Mouse (Mus musculus) right cerebral cortex, adult 18-20 months (tissue): ENCODE results near the gene Cit.

Experiments
- DNase-seq: peaks from one replicate; pipeline ENCODE4 v3.0.0; 2022; ENCODE audit warnings: mixed read lengths

Cit gene

GRCm38 (mm10) chr5:115852431-115852830 lies 7.4 kb downstream of the Cit start:
- no peak for DNase-seq

GRCm38 (mm10) chr5:115853691-115854090 lies 8.6 kb downstream of the Cit start:
- no peak for DNase-seq

GRCm38 (mm10) chr5:115854370-115854769 lies 9.3 kb downstream of the Cit start:
- DNase-seq, result no peak

GRCm38 (mm10) chr5:115858652-115859051 lies 13.6 kb downstream of the Cit start:
- DNase-seq, result no peak

GRCm38 (mm10) chr5:115859461-115859860 lies 14.4 kb downstream of the Cit start:
- no peak for DNase-seq

GRCm38 (mm10) chr5:115861991-115862390 lies 16.9 kb downstream of the Cit start:
- DNase-seq, result no peak

GRCm38 (mm10) chr5:115862439-115862838 lies 17.4 kb downstream of the Cit start:
- DNase-seq, result no peak

- DNase-seq, result no peak
Observed at GRCm38 (mm10) chr5:115866296-115866695, 21.2 kb downstream of the Cit start.

- DNase-seq, result no peak
Observed at GRCm38 (mm10) chr5:115868540-115868939, 23.5 kb downstream of the Cit start.

GRCm38 (mm10) chr5:115869198-115869597 lies 24.1 kb downstream of the Cit start:
- DNase-seq, result no peak

- peak; percentile 31 for DNase-seq
Observed at GRCm38 (mm10) chr5:115871153-115871552, 26.1 kb downstream of the Cit start.

GRCm38 (mm10) chr5:115872106-115872505 lies 27.0 kb downstream of the Cit start:
- no peak for DNase-seq

- DNase-seq, result no peak
Observed at GRCm38 (mm10) chr5:115872956-115873355, 27.9 kb downstream of the Cit start.

- no peak for DNase-seq
Observed at GRCm38 (mm10) chr5:115877425-115877824, 32.3 kb downstream of the Cit start.

- DNase-seq, result no peak
Observed at GRCm38 (mm10) chr5:115882165-115882564, 37.1 kb downstream of the Cit start.

GRCm38 (mm10) chr5:115884429-115884828 lies 39.4 kb downstream of the Cit start:
- DNase-seq, result no peak

- no peak for DNase-seq
Observed at GRCm38 (mm10) chr5:115893772-115894171, 48.7 kb downstream of the Cit start.

GRCm38 (mm10) chr5:115897036-115897435 lies 52.0 kb downstream of the Cit start:
- no peak for DNase-seq

GRCm38 (mm10) chr5:115907037-115908009 lies 62.2 kb downstream of the Cit start:
- peak; percentile 77 for DNase-seq

- DNase-seq, result peak; percentile 73
Observed at GRCm38 (mm10) chr5:115908251-115908650, 63.2 kb downstream of the Cit start.

GRCm38 (mm10) chr5:115908699-115909098 lies 63.6 kb downstream of the Cit start:
- no peak for DNase-seq

- DNase-seq, result peak; percentile 74
Observed at GRCm38 (mm10) chr5:115909106-115909505, 64.0 kb downstream of the Cit start.

GRCm38 (mm10) chr5:115910491-115910890 lies 65.4 kb downstream of the Cit start:
- DNase-seq, result no peak

GRCm38 (mm10) chr5:115915481-115915880 lies 70.4 kb downstream of the Cit start:
- DNase-seq, result no peak

- DNase-seq, result no peak
Observed at GRCm38 (mm10) chr5:115917960-115918359, 72.9 kb downstream of the Cit start.
